Mouse (Mus musculus): ENCODE measurements around the gene Igfbp4.

The Igfbp4 gene

DNA sequence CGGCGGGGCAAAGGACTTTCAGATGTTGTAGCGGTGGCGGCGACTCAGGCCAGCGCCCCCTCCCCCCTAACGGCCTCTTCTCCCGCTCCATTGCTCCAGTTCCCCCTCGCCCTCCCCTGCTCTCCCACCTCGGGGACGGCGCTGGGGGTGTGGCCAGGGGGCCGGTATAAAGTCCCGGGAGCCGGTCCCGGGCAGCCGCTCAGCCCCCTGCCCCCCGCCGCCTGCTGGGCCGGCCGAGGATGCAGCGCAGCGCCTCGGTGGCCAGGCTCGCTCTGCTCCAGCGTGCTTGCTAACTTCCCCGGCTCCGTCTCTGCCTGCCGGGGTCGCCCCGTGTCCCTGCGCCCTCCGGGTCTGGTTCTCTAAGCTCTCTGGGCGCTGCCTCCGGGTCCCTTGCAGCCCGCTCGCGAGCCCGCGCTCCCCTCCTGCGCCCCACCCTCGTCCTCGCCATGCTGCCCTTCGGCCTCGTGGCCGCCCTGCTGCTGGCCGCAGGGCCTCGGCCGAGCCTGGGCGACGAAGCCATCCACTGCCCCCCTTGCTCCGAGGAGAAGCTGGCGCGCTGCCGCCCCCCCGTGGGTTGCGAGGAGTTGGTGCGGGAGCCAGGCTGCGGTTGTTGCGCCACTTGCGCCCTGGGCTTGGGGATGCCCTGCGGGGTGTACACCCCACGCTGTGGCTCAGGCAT lies at the start of gene Igfbp4:
Igfbp4 (plus strand) TSS at position 194 of the 679 bp plus-strand sequence.
- in situ Hi-C loops (cut with MboI): no loop called here

DNA sequence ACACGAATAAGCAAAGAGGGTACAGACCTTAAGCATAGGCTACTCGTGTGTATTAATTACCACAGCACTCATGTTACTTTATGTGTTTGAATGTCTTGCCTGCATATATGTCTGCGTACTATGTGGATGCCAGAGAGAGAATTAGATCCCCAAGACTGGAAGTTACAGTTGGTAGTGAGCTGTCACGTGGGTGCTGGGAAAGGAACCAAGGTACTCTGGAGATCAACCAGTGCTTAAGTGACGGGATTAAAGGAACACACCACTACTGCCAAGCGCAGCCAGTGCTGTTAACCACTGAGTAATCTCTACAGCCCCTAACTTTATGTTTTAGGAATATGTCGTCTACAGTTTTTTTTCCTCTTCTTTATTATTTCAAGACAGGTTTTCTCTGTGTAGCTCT lies 45.1 kb upstream of the Igfbp4 start:
- in situ Hi-C loops (cut with MboI): no loop called here

GRCm38 (mm10) chr11:98997659-98998058 lies 43.4 kb upstream of the Igfbp4 start:
- in situ Hi-C loops (cut with MboI): no loop called here

DNA sequence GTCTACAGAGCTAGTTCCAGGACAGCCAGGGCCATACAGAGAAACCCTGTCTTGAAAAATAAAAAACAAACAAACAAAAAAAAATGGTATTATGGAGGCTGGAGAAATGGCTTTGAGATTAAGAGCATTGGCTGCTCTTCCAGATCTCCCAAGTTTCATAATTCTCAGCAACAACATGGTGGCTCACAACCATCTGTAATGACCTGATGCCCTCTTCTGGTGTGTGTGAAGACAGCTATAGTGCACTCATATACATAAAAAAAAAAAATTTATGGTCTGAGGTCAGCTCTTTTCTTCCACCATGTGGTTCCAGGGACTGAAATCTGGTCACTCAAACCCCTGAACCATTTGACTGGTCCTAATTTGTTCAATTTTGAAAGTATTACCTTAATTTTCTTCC lies 42.3 kb upstream of the Igfbp4 start:
- in situ Hi-C loops (cut with MboI): no loop called here

- in situ Hi-C loops (cut with MboI): no loop called here
Measured at GRCm38 (mm10) chr11:98999243-98999642, 41.8 kb upstream of the Igfbp4 start.

- in situ Hi-C loops (cut with MboI): no loop called here
Measured at GRCm38 (mm10) chr11:99006788-99007187, 34.3 kb upstream of the Igfbp4 start.

- in situ Hi-C loops (cut with MboI): no loop called here
Measured at GRCm38 (mm10) chr11:99010124-99010523, 30.9 kb upstream of the Igfbp4 start.

DNA sequence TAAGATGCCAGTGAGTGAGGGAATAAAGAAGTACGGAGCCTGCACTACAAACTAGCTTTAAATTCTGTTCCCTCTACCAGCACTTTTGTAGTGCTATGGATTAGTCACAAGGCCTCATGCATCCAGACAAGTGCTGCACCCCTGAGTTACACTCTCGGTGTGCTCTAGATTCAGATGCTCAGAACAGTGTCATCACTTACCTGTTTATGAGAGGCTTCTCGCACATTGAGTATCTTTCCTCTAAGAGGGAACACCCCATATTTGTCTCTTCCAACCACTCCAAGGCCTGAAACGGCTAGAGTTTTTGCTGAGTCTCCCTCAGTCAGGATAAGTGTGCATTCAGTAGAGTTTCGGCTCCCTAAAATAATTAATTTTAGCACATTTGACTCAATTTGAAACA lies 30.3 kb upstream of the Igfbp4 start:
- in situ Hi-C loops (cut with MboI): no loop called here

DNA sequence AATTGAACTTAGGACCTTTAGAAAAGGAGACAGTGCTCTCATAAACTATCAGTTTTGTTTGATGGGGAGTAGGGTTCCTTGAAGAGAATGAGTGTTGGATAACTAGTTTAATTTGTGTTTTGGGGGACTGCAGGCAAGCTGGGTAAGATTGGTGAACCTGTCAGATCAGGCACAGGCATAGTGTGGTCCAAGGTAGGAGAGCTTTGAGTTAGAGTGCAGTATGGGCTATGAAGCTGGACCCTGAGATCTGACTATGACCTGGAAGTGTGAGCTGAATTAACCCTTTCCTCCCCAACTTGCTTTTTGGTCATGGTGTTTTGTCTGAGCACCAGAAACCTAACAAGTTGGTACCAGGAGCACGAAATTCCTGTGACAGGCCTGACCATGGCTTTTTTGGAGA lies 27.2 kb upstream of the Igfbp4 start:
- in situ Hi-C loops (cut with MboI): no loop called here

DNA sequence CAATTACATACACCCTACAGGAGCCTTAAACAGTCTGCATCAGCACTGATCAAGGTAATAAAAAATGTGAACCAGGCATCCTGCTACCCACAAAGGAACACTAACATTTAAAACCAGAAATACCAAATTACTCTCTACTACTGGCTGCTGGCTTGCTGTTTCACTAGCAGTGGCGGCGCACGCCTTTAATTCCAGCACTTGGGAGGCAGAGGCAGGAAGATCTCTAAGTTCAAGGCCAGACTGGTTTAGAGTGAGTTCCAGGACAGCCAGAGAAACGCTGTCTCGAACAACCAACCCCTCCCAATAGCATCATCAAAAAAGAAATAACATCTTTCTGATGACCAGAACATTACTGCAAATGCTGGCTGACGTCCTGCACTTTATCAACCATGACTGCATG lies 21.2 kb upstream of the Igfbp4 start:
- in situ Hi-C loops (cut with MboI): no loop called here

- in situ Hi-C loops (cut with MboI): no loop called here
Measured at GRCm38 (mm10) chr11:99022384-99022933, 18.6 kb upstream of the Igfbp4 start.

- in situ Hi-C loops (cut with MboI): no loop called here
Measured at GRCm38 (mm10) chr11:99023094-99023493, 17.9 kb upstream of the Igfbp4 start.

- in situ Hi-C loops (cut with MboI): no loop called here
Measured at GRCm38 (mm10) chr11:99023500-99024467, 17.3 kb upstream of the Igfbp4 start, which contains the start of gene Top2a. Top2a (minus strand) TSS chr11:99024189.

GRCm38 (mm10) chr11:99024468-99025134 lies 16.4 kb upstream of the Igfbp4 start:
- in situ Hi-C loops (cut with MboI): no loop called here

DNA sequence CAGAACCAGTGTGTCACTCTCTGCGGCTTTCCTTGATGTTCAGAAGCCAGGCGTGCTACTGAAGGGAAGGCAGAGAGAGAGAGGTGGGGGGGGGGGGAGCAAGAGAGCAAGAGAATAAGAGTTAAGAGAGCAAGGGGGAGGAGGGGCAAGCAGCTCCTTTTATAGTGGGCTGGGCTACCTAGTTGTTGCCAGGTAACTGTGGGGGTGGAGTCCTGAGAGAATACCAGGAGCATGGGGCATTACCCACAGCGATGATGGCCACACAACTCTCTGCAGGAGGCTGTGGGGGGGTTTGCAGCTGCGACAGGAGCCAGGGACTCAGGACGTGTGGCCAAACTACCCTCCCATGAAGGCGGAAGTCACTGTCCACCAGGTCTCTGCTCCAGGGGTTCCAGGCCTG lies 15.2 kb upstream of the Igfbp4 start:
- in situ Hi-C loops (cut with MboI): no loop called here

- in situ Hi-C loops (cut with MboI): no loop called here
Measured at GRCm38 (mm10) chr11:99026899-99027440, 14.1 kb upstream of the Igfbp4 start.

GRCm38 (mm10) chr11:99035350-99035749 lies 5.7 kb upstream of the Igfbp4 start:
- in situ Hi-C loops (cut with MboI): no loop called here

DNA sequence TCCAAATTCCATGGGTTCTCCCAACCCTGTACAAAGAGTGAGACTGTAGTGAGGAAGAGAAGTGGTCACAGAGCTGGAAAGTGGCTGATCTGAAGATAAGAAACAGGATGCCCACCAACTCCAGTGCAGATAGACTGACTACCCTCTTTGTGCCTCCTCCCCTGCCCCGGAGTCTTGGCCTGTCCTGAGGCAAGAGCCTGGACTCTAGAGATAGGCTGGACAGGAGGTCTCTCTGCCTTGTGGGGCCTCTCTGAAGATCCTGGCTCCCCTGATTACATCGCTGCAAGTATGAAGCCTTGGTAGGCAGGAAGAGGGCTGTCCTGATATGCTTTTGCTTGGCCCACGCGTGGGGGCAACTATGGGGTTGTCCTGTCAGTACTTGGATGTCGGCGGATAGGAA lies 4.8 kb upstream of the Igfbp4 start:
- in situ Hi-C loops (cut with MboI): no loop called here

GRCm38 (mm10) chr11:99039782-99040181 lies 1.3 kb upstream of the Igfbp4 start:
- in situ Hi-C loops (cut with MboI): no loop called here

- in situ Hi-C loops (cut with MboI): no loop called here
Measured at GRCm38 (mm10) chr11:99040346-99040974, 584 bp upstream of the Igfbp4 start.

All from mature B cell (primary cell).